Mouse (Mus musculus): ENCODE data around the gene Kcnc4. TPM values are rescaled to one million over a fixed set of nuclear protein-coding genes. Genes with fewer than 3 reads are reported as not detected.

Kcnc4 gene
- total RNA-seq (2021) = 10 to 100 TPM; 49.5 to 52.4 TPM

GRCm38 (mm10) chr3:107459196-107459772 is at the start of gene Kcnc4:
TSS of gene Kcnc4 (minus strand) at chr3:107459552.
- no peak for DNase-seq (ENCODE audit: extremely low spot score in 1 of 2, low spot score in 1 of 2)

GRCm38 (mm10) chr3:107508696-107509095 is 49.3 kb upstream of the Kcnc4 start:
- no peak for DNase-seq (ENCODE audit: extremely low spot score in 1 of 2, low spot score in 1 of 2)

- no peak for DNase-seq (ENCODE audit: extremely low spot score in 1 of 2, low spot score in 1 of 2)
Measured at GRCm38 (mm10) chr3:107507966-107508365, 48.6 kb upstream of the Kcnc4 start.

GRCm38 (mm10) chr3:107506531-107506930 is 47.2 kb upstream of the Kcnc4 start:
- no peak for DNase-seq (ENCODE audit: extremely low spot score in 1 of 2, low spot score in 1 of 2)

GRCm38 (mm10) chr3:107505464-107506367 is 46.4 kb upstream of the Kcnc4 start:
- DNase-seq (ENCODE audit: extremely low spot score in 1 of 2, low spot score in 1 of 2) = no peak

- DNase-seq (ENCODE audit: extremely low spot score in 1 of 2, low spot score in 1 of 2) = no peak
Measured at GRCm38 (mm10) chr3:107504542-107504941, 45.2 kb upstream of the Kcnc4 start.

- DNase-seq (ENCODE audit: extremely low spot score in 1 of 2, low spot score in 1 of 2) = no peak
Measured at GRCm38 (mm10) chr3:107503716-107504115, 44.4 kb upstream of the Kcnc4 start.

- DNase-seq (ENCODE audit: extremely low spot score in 1 of 2, low spot score in 1 of 2) = no peak
Measured at GRCm38 (mm10) chr3:107501702-107502151, 42.4 kb upstream of the Kcnc4 start.

- DNase-seq (ENCODE audit: extremely low spot score in 1 of 2, low spot score in 1 of 2) = no peak
Measured at GRCm38 (mm10) chr3:107500301-107500700, 40.9 kb upstream of the Kcnc4 start.

- DNase-seq (ENCODE audit: extremely low spot score in 1 of 2, low spot score in 1 of 2) = no peak
Measured at GRCm38 (mm10) chr3:107496086-107496850, 36.9 kb upstream of the Kcnc4 start.

- DNase-seq (ENCODE audit: extremely low spot score in 1 of 2, low spot score in 1 of 2) = no peak
Measured at GRCm38 (mm10) chr3:107495524-107495923, 36.2 kb upstream of the Kcnc4 start.

- DNase-seq (ENCODE audit: extremely low spot score in 1 of 2, low spot score in 1 of 2) = peak; percentile 79 to 90
Measured at GRCm38 (mm10) chr3:107491459-107491858, 32.1 kb upstream of the Kcnc4 start.

GRCm38 (mm10) chr3:107488637-107489036 is 29.3 kb upstream of the Kcnc4 start:
- no peak for DNase-seq (ENCODE audit: extremely low spot score in 1 of 2, low spot score in 1 of 2)

- no peak for DNase-seq (ENCODE audit: extremely low spot score in 1 of 2, low spot score in 1 of 2)
Measured at GRCm38 (mm10) chr3:107483290-107483689, 23.9 kb upstream of the Kcnc4 start.

- no peak for DNase-seq (ENCODE audit: extremely low spot score in 1 of 2, low spot score in 1 of 2)
Measured at GRCm38 (mm10) chr3:107480660-107481059, 21.3 kb upstream of the Kcnc4 start.

GRCm38 (mm10) chr3:107472198-107472597 is 12.8 kb upstream of the Kcnc4 start:
- no peak for DNase-seq (ENCODE audit: extremely low spot score in 1 of 2, low spot score in 1 of 2)

GRCm38 (mm10) chr3:107469059-107469458 is 9.7 kb upstream of the Kcnc4 start:
- DNase-seq (ENCODE audit: extremely low spot score in 1 of 2, low spot score in 1 of 2) = no peak

- no peak for DNase-seq (ENCODE audit: extremely low spot score in 1 of 2, low spot score in 1 of 2)
Measured at GRCm38 (mm10) chr3:107468106-107468505, 8.8 kb upstream of the Kcnc4 start.

- peak in 1 of 2 experiments; percentile 91 for DNase-seq (ENCODE audit: extremely low spot score in 1 of 2, low spot score in 1 of 2)
Measured at GRCm38 (mm10) chr3:107466577-107466976, 7.2 kb upstream of the Kcnc4 start.

- DNase-seq (ENCODE audit: extremely low spot score in 1 of 2, low spot score in 1 of 2) = peak; percentile 85 to 97
Measured at GRCm38 (mm10) chr3:107462160-107462559, 2.8 kb upstream of the Kcnc4 start.

Data from layer of hippocampus, postnatal 25 days (tissue).